Mouse (Mus musculus) ovary, postnatal 36 days (tissue): Measurements from ENCODE around the gene Aurkaip1.

Source experiments
- DNase-seq: peaks from one replicate; pipeline ENCODE4 v3.0.0; 2022; ENCODE audit warnings: low spot score, mixed read lengths

Gene Aurkaip1

DNA sequence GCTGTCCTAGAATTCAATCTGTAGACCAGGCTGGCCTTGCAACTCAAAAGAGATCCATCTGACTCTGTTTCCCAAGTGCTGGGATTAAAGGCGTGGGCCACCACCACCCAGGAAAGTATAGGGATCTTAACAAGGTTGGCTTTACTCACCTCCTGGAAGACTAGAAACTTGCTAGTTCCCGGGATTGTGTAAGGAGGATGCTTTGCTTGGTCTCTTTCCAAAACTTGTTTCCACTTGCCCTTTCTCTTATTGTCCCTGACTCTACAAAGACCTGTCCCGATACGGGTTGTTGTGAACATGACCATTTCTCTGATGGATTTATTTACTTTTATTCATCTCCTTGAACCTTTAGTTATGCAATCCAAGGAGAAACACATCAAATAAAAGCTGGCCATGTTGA, 1.2 kb upstream of the Aurkaip1 start:
- DNase-seq, result no peak

DNA sequence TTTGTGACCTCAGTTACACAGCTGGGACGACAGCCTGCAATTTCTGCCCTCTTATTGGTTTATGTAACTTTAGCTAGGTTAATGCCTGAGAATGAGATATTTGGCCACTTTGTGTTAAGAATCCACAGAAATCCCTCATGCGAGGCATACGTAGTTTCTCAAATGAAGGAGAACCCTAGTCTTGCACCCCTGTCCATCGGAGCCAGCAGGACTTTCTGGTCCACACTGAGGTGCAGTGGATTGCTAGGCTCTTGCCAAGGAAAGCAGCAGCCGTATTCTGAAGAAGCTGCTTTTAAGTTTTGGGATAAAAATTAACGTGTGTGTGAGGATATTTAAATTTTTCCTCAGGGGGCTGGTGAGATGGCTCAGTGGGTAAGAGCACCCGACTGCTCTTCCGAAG, 476 bp upstream of the Aurkaip1 start:
- no peak for DNase-seq

DNA sequence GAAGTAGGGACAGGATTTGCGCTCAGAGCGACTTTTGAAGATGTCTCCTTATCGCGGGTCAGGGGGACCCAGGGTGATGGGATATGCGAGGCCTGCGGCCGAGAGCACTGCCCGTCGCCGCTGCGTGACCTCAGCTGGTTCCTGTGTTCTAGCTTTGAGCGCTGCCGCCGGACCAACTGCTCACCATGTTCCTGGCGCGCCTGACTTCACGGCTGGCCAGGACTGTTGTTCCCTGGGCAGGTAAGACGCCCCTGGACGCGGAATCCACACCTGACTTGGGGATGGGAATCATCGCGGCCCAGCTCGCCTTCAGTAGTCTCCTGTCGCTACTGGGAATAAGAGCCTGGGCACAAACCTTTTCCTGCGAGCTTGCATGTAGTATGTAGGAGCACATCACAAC, 759 bp downstream of the Aurkaip1 start:
- DNase-seq, result no peak

DNA sequence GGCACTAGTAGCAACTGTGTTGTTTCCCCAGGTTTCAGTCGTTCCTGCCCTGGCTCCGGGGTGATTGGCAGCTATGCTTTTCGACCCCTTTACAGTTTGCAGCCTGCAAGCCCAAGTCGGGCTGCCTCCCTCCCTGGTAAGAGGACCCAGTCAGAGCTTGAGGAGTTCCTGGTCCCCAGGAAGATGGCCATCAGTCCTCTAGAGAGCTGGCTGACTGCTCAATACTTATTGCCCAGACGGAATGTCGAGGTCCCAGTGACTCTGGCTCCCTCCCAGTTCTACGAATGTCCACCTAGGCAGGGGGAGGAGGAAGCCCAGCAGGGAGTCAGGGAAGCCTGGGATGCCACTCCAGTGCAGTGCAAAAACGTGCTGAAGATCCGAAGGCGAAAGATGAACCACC, 1.2 kb downstream of the Aurkaip1 start:
- no peak for DNase-seq

DNA sequence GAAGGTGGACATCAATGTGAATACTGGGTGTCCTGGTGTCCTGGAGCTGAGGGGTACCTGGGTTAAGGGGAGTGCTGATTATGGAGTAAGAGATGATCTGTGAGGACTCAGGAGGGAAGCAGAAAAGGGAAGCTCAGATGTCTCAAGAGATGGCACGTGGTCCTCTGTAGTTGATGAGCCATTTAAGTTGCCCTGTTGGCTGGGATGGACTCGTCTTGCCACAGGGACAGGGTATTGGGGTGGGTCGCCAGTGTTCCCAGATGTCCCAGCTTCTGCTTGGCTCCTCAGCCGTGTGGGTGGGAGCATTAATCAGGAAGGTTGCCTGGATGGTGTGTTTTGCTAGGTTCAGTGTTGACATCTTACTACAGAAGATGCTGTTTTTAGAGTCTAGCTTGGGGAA, 2.2 kb downstream of the Aurkaip1 start:
- DNase-seq, result no peak

DNA sequence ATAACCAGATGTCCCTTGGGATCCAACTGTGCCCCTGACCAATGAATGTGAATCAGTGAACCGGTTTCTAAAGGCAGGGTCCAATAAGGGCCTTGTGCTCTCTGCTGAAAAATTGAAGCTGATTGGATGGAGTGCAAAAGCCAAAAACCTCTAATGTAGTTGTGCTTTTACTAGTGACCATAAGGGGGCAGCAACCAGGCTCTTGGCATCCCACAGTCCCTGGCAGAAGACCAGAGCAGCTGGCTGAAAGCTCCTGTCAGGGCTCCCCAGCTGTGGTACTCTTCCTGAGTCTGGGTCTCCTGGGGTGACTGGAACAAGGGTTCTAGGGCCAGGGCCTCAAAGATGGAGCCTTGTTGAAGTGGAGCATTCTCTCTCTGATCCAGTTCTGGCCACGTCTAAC, 2.8 kb downstream of the Aurkaip1 start:
- DNase-seq, result peak; percentile 73

DNA sequence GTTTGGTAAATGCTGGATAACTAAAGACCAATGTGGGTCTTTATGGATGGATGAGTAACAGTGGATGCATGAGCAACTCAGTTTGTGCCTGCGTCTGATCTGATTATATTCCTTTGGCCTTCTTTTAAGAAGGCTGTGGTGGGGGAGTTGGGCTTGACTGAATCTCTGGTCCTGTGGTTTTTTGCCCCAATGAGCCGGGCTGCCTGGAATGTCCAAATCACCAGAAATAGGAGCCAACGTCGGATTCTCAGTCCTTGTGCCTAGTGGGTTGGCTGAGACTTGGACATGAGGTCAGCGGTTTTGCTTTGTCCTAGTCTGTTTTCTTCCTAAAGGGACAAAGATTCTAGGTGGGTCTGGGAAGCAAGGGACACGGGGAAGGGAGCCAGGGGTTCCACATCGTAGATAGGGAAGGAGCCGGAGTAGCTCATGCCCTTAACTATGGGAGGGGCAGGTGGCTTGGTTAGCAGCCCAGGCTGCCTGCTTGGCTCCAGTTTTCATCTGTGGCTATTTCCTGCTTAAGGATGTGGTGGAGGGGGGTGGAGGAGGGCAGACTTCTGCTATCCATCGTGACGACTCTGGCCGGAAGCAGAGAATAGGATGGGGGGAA, 6.4 kb downstream of the Aurkaip1 start:
- DNase-seq, result no peak

DNA sequence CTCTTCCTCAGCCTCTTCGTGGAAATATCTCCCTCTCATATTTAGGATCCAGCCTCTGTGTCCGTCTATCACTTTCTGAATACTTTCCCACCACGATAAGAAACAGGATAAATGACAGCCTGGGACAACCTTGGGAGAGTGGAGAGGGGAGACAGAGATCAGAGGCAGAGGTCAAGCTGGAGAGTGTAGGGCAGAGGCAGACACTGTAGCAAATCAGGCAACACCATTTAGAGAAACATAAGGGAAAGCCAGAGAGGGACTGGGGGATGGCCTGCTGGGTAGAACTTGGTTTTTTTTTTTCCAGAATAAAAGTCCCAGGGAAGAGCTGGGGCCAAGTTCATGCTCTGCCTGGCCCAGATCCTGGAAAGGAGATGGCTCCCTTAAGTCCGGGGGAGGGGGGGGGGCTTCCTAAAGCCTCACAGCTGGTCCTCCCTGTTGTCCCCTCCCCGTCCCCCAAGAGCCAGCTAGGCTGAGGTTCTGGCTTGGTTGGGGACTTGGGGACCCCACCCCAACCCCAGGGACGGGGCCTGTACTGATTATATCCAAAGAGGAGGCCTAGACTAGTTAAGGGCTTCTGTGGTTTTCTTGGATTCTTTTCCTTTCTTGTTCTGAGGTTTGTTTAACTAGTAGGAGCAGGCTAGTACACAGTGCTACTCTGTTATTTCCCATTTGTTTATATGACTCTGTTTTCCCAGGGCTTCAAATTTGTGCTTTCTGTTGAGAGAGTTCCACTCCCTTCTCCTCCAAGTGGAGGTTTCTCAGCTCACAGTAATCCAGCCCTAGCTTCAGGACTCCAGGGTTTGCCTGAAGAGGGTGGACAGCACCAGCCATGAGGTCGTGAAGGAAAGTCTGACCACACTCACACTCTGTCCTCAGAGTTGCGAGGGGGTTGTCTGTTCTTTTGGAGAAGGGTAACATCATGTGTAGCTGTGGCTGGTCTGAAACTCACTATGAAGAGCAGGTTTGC, 7.4 kb downstream of the Aurkaip1 start:
- no peak for DNase-seq

DNA sequence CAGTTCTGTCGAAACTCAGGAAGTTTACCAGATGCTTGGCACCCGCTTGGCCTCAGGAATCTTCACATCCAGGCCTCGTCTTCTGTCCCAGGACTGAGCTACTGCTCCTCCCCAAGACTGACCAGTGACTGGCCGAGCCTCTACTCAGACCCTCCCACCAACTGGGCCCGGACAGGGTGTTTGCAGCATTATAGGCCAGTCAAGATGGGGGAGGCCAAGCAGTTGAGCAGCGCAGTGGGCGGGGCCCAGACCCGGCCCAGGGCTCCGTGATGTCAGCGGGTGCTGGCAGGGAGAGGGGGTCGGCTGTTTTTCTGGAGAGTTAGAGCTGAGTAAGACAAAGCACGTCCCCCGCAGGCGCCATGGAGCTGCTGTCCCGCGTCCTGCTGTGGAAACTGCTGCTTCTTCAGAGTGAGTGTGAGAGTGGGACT, 8.4 kb downstream of the Aurkaip1 start, which contains the start of gene Mxra8:
Mxra8 (plus strand) TSS at position 198 of the 428 bp plus-strand sequence.
- DNase-seq, result peak; percentile 76

DNA sequence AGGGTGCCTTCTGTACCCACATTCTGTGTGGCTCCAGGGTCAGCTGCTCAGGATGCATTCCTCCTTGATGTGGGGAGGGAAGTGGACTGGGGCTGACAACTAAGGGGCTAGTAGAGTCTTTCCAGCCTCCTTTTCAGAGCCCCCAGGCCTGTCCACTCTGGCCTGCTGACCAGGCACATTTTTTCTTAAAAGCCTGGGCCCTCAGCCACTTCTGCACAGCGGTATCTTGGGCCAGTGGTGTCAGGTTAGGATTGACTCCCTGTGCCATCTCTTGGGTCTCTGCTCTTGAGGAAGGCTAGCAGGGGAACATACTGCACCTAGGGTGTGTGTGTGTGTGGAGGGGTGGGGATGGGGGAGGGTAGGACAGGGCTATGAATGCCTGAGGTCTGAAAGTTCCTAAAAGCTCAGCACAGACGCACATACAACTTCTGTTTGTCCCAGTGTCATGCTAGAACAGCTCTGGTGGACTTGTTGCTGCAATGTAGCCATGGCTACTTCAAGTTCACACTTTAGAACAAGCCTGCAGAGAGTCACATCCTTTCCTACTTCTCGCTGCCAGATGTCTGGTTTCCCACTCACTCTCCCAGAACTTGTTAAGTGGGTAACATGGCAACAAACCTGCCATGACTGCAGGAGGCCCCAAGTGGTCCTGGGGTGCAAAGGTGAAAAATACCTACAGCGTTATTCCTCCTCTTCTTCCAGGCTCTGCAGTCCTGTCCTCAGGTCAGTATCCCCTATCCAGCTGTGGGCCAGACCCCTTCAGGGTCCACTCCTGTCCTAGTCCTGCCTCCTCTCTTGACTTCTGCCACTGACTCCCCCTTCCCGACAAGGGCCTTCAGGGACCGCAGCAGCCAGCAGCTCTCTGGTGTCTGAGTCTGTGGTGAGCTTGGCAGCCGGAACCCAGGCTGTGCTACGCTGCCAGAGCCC, 9.3 kb downstream of the Aurkaip1 start:
- no peak for DNase-seq

DNA sequence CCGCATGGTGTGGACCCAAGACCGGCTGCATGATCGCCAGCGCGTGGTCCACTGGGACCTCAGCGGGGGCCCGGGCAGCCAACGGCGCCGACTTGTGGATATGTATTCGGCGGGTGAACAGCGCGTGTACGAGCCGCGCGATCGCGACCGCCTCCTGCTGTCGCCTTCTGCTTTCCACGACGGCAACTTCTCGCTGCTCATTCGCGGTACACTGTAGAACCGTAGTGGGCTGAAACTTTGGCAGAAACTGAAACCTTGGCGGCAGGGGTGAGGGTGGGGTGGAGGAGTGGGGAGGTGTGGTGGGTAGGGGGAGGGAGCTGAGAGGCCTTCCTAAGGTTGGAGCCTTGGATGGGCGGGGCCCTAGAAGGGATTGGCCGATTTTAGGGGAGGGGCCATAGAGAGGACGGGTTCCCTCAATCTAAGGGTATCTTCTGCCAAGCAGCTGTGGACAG, 10.0 kb downstream of the Aurkaip1 start:
- peak; percentile 63 for DNase-seq

DNA sequence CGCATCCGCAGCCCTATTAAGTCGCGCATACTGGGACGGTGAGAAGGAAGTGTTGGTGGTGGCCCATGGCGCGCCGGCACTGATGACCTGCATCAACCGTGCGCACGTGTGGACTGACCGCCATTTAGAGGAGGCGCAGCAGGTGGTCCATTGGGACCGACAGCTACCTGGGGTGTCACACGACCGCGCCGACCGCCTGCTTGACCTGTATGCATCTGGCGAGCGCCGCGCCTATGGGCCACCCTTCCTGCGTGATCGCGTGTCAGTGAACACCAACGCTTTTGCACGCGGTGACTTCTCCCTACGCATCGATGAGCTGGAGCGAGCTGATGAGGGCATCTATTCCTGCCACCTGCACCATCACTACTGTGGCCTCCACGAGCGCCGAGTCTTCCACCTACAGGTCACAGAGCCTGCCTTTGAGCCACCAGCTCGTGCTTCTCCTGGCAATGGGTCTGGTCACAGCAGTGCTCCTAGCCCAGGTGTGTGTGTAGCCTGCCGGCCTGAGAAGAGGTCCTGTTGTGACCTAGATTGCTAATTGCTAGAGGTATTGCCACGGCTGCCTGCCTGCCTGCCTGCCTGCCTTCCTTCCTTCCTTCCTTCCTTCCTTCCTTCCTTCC, 10.7 kb downstream of the Aurkaip1 start:
- no peak for DNase-seq

DNA sequence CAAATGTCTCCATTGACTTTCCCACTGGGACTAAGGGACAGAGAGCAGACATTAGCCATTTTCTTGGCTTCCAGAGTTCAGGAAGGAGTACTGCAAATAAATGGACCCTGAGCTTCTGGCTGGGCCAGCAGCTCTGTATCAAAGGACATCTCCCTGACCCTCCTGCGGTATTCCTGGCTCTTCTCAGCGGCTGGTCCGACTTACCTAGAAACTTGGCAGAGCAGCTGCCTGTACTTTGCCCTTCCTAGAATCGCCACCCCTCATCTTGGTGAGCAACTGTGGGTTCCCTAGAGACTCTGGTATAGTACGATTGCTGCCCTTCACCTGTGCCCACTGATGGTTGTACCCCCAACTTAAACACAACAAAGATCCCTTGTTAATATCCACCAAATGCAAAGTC, 12.2 kb downstream of the Aurkaip1 start:
- DNase-seq, result no peak

DNA sequence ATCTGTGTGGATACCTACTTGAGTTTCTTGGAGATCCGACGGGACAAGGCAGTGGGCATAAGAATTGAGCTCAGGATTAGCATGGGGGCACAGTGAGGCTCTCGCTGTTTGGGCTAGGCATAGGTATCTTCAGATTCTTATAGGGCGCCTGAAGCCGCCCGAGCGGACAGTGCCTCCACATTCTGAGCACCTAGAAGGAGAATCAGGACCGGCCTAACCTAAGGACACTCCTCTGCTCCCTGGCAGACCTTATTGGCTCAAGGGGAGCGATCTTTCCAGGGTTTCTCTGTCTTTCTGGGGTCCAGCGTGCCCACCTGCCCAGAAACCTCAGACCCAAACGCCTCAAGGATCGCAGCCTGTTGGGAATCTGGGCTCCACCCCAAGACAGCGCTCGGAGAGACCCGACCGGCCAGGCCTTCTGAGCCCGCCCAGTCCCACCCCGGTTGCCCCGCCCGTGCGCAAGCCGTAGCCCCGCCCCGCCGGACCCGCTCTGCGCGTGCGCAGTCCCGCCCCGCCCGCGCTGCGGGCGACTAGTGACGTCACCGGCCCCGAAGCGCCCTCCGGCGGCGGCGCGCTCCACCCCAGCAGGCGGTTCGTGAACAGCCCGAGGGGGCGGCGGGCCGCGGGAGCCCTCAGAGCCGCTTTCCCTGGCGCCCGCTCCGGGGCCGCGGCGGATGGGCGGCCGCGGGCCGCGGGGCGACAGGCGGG, 16.0 kb downstream of the Aurkaip1 start, which contains the start of gene Dvl1:
Dvl1 (plus strand) TSS at position 532 of the 708 bp plus-strand sequence.
- peak; percentile 98 for DNase-seq

DNA sequence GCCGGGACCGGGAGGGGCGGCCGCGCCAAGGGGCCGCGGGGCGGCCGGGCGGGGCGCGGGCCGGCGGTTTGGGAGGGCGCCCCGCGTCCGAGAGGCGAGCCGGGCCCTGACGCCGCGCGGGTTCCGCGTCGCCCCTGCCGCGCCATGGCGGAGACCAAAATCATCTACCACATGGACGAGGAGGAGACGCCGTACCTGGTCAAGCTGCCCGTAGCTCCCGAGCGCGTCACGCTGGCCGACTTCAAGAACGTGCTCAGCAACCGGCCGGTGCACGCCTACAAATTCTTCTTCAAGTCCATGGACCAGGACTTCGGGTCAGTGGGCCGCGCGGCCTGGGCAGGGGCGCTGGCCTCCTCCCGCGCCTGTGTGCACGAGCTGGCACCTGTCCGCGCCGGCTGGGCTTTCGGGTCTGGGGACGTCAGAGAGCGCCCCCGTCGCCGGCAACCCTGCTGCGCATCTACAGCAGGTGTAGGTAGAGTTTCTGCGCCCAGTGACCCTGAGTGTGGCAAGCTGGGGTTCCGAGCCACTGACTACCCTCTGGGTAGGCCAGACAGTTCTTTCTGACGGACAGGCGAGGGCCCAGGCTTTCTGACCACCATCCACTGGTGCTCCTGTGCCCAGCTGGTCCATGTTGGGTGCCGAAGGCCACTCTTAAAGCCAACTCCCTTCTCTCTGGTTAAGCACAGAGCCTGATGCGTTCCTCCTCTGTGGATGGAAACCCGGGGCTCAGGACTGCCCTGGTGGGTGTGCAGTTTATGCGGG, 16.7 kb downstream of the Aurkaip1 start:
- no peak for DNase-seq

DNA sequence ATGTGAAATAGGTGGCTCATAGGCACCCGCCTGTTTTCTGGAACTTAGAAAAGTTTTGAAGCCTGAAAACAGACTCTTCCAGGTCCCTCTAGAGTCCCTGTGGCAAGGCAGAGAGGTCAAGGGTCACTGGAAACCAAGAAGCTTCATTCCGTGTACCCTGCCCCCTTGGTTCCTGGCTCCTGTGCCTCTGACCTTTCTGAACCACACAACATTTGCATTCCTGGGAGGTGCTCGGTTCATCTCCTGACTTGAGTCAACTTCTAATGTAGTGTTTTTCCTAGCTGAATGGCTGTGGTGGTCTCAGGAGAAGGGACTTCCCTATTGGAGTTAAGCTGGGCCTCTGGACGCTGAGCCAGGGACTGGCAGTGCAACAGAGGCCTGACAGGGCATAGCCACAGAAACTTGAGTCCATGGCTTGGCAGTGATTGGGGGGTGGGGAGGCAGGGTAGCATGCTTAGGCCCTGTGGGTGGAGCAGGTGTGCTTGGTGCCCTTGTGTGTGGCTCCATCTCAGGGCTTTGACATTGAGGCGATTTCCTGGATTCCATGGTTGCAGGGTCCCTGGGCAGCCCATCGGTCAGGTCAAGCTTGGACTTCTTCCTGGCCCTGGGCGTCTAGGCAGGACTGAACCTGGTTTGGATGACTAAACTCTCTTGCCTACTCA, 17.5 kb downstream of the Aurkaip1 start:
- DNase-seq, result no peak

DNA sequence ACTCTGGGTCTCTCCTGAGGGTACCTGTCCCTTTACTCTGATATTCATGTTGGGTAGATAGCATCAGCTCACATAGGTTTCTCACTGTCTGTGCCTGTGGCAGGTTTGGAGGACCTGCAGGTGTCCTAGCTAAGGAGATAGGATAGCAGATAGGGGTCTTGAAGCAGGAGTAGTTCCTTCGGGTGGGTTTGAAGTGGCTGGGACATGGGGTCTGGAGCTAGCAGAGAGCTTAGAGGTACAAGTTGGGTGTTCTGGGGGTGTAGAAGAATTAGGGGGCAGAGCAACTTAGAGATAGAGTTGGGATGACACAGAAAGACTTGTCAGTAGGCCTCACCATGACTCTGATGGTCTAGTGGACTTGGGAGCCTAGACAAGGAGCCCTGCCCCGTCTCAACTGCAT, 18.3 kb downstream of the Aurkaip1 start:
- DNase-seq, result no peak

DNA sequence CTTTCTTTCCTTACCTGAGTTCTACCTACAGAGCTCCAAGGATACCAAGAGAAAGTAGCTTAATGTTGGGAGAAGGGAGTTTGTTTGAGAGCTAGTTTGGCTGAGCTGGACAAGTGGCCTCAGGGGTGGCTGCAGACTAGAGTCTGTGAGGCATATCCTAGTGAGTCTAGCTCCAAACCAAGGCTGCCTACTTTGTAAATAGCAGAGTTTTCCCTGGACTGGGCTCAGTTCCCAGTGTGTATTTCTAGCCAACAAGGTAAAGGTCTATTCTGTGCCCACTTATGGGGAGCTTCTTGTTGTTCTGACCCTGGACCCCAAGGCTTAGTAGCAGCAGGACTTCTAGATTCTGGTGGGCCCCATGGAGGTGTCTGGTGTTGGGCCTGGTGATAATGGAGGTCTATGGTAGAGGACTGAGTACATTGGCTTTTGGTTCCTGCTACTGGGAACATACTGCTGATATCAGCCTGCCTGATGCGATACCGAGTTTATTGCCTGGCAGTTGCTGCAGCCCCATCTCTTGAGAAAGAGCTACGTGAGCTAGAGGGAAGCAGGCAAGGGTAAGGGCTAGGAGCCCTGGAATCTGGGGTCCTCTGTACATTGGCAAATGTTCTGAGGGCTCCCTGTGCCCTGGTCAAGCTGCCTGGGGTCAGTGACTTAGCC, 18.9 kb downstream of the Aurkaip1 start:
- no peak for DNase-seq

DNA sequence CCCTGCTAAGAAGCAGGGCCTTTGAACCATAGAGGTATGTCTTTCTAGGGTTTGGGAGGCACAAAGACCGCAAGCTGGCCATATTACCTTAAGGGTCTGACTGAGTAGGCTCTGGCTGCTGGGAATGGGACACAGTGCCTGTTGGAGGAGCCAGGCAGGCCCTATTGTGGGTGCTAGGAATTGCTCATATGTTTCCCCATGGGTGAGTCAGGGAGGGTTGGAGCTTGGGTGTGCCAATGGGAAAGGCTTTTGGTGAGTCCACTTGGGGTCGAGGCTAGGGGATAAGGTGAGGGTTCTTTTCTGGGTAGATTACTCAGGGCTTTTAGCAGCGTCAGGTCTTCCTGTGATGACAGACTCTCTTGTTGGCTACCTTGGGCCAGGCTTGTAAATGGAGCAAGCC, 20.3 kb downstream of the Aurkaip1 start:
- no peak for DNase-seq
